Mouse (Mus musculus) hindbrain, embryonic 12.5 days (tissue): Measurements from ENCODE around the gene Gm9857. TPM values are rescaled to one million over a fixed set of nuclear protein-coding genes. Genes with fewer than 3 reads are reported as not detected.

ENCODE experiments used
- ATAC-seq: fragments of 200-750 bp; cut with Nextera tagmentation; 2 replicates; pipeline ENCODE4 v1.8.0; 2017; ENCODE audit warnings: moderate TSS enrichment; ENCODE audit not compliant: low FRiP score
- H3K27ac ChIP-seq: fragments of 300-500 bp; sonication (generic); 2 replicates; pipeline ENCODE4 v1.5.1; 2016; ENCODE audit warnings: mild to moderate bottlenecking
- H3K27me3 ChIP-seq: fragments of 300-500 bp; sonication (generic); 2 replicates; pipeline ENCODE4 v1.6.1; 2016; ENCODE audit warnings: mild to moderate bottlenecking
- H3K36me3 ChIP-seq: fragments of 300-500 bp; sonication (generic); 2 replicates; pipeline ENCODE4 v1.6.1; 2016; ENCODE audit warnings: mild to moderate bottlenecking
- H3K4me1 ChIP-seq: fragments of 300-500 bp; sonication (generic); 2 replicates; pipeline ENCODE4 v1.6.1; 2016
- H3K4me2 ChIP-seq: fragments of 300-500 bp; sonication (generic); replicated peaks from 2 replicates; pipeline ENCODE4 v1.6.1; 2016; ENCODE audit warnings: mild to moderate bottlenecking
- H3K4me3 ChIP-seq: fragments of 300-500 bp; sonication (generic); 2 replicates; pipeline ENCODE4 v1.5.1; 2016; ENCODE audit warnings: mild to moderate bottlenecking
- H3K9ac ChIP-seq: fragments of 300-500 bp; sonication (generic); 2 replicates; pipeline ENCODE4 v1.6.1; 2016; ENCODE audit warnings: mild to moderate bottlenecking, moderate library complexity
- H3K9me3 ChIP-seq: fragments of 300-500 bp; sonication (generic); replicated peaks from 2 replicates; pipeline ENCODE4 v1.6.1; 2016; ENCODE audit warnings: mild to moderate bottlenecking
- WGBS: fragments of 180-500 bp; shearing (Covaris S2); methylation state at CpG from one replicate; pipeline ENCODE4 v1.1.7; 2016; 5-methylcytosine and 5-hydroxymethylcytosine counted together
- polyA plus RNA-seq: library from polyadenylated mRNA; unstranded; fragments of >200 nt; fragmentation: Nextera tagmentation; extraction: Ambion mirVana; gene quantifications from 2 replicates; pipeline ENCODE4 v1.2.1, GENCODE M21; 2016

Gm9857 gene
- polyA plus RNA-seq: not detected in 2 replicates

DNA sequence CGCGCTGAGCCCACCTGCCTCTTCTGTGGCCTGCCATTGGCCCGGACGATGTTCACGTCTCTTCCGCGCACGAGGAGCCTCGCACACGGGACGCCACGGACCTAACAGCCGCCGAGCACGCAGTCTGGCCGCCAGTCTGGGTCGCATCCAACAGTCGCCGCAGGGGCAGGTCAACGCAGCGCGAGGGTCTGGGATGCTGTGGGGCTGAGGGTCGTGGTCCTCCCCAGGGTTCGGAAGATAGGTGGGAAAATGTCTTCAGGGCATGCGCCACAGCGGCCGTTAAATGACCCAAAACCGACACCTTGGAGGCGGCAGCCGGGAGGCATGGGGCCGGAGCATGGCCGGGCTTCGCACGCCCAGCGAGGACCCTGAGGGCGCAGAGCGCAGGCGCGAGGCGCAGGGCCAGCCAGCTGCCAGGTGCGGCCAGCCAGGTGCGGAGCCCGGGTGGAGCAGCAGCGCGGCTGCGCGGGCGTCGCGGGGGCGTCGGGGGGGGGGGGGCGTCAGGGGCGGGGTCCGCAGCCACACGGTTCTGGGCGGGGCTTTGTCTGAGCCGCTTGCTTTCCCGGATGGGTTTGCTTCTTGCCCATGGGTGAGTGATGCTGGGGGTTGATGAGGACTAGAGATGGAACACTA is at the start of gene Gm9857:
Gene Gm9857 (minus strand): TSS at position 445 of the 633 bp plus-strand sequence.
- Histone ChIP-seq H3K27me3 (no peaks in the 10 kb centered on the region), H3K36me3 (no peaks in the 10 kb centered on the region), H3K4me3 (peak within 1 kb of the TSS; percentile 25), H3K4me1 (no peaks in the 10 kb centered on the region), H3K9ac (no peak within 1 kb of the TSS; the same call in 1 of the 2 replicates), H3K9me3 (no peaks in the 10 kb centered on the region), H3K4me2 (peak within 1 kb of the TSS; percentile 53), H3K27ac (no peak within 1 kb of the TSS)
- 65% methylated on average over 45 of the region's 59 CpGs for WGBS
- peak; percentile 69 for ATAC-seq

DNA sequence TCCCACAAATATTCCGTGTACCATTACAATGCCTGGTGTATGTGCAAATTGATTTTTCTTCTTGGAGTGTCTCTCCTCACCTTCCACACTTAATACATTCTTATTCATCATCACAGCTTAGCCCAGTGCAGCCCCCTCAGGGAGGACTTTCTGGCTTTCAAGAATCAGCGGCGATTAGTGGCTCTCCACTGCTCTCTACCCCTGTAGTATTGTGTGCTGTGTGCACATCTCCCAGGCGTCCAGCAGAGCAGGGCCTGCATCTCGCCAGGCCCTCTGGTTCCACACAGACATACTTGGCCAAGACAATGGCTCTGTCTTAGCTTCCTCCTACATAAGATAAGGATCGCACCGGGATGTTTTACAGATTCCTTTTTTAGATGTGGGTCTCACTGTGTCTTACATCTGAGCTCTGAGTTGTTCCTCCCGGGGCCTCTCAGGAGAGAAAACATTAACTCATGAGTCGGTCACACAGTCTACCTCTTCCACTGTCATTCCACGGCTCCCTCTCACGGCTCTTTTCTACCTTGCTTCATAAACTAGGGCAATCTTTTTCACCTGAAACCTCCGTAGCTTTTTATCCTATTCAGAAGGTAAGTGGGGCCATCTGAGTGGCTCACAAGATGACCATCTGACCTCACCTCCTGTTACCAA is 46.9 kb upstream of the Gm9857 start:
- peaks cover 6% of the 10 kb centered on the region; the same call in 1 of the 2 replicates for H3K4me1 ChIP-seq
- no peak overlapping the region for H3K4me2 ChIP-seq
- WGBS: 66% methylated on average over 12 of the region's 12 CpGs
- H3K27me3 ChIP-seq: no peaks in the 10 kb centered on the region
- H3K27ac ChIP-seq: peak overlapping the region; percentile 57
- no peak overlapping the region for H3K9ac ChIP-seq
- peaks cover 28% of the 10 kb centered on the region; the same call in 1 of the 2 replicates for H3K36me3 ChIP-seq
- H3K4me3 ChIP-seq: no peak overlapping the region
- H3K9me3 ChIP-seq: no peaks in the 10 kb centered on the region
- ATAC-seq: peak; percentile 67

DNA sequence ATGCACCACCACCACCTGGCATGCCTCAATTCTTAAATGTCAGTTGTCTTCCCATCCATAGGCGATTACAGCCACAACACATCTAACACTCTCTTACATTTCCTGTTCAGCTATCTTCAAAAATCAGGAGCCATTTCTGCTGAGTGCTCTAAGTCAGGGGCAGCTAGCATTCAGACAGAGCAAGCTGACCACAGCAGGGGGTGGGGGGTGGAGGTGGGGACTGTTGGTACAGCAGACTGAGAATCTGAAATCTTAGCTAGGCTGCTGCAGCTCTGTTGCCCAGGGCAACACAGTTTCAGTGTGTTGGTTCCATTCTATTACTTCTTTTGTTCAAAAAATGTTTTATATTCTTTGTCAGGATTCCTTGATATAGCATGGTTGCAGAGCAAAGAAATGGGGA is 46.3 kb upstream of the Gm9857 start:
- H3K9me3 ChIP-seq: no peaks in the 10 kb centered on the region
- H3K27ac ChIP-seq: peak overlapping the region; percentile 57; the same call in 1 of the 2 replicates
- peaks cover 25% of the 10 kb centered on the region; the same call in 1 of the 2 replicates for H3K36me3 ChIP-seq
- 97% methylated on average over 1 of the region's 1 CpGs for WGBS
- H3K4me2 ChIP-seq: no peak overlapping the region
- ATAC-seq: peak; percentile 61; the same call in 1 of the 2 replicates
- H3K4me1 ChIP-seq: peaks cover 6% of the 10 kb centered on the region; the same call in 1 of the 2 replicates
- H3K27me3 ChIP-seq: no peaks in the 10 kb centered on the region
- no peak overlapping the region for H3K9ac ChIP-seq
- no peak overlapping the region for H3K4me3 ChIP-seq

- Histone ChIP-seq H3K36me3 (peaks cover 24% of the 10 kb centered on the region), H3K9ac (no peak overlapping the region), H3K4me1 (peaks cover 6% of the 10 kb centered on the region; the same call in 1 of the 2 replicates), H3K27ac (no peak overlapping the region), H3K9me3 (no peaks in the 10 kb centered on the region), H3K27me3 (no peaks in the 10 kb centered on the region), H3K4me2 (no peak overlapping the region), H3K4me3 (no peak overlapping the region)
- no peak for ATAC-seq
- WGBS: 85% methylated on average over 5 of the region's 5 CpGs
These were observed 43.7 kb upstream of the Gm9857 start for GRCm38 (mm10) chr3:108983989-108984388.

- peaks cover 4% of the 10 kb centered on the region; the same call in 1 of the 2 replicates for H3K4me1 ChIP-seq
- H3K9me3 ChIP-seq: no peaks in the 10 kb centered on the region
- no peak for ATAC-seq
- WGBS: 81% methylated on average over 6 of the region's 6 CpGs
- no peak overlapping the region for H3K4me2 ChIP-seq
- peaks cover 43% of the 10 kb centered on the region for H3K36me3 ChIP-seq
- no peak overlapping the region for H3K9ac ChIP-seq
- H3K27ac ChIP-seq: no peak overlapping the region
- no peaks in the 10 kb centered on the region for H3K27me3 ChIP-seq
- H3K4me3 ChIP-seq: no peak overlapping the region
These were observed 41.7 kb upstream of the Gm9857 start for GRCm38 (mm10) chr3:108981946-108982345.

GRCm38 (mm10) chr3:108977340-108978030 is 37.2 kb upstream of the Gm9857 start:
- Histone ChIP-seq H3K4me1 (no peaks in the 10 kb centered on the region), H3K9me3 (no peaks in the 10 kb centered on the region), H3K4me2 (no peak overlapping the region), H3K4me3 (no peak overlapping the region), H3K36me3 (peaks cover 36% of the 10 kb centered on the region), H3K9ac (no peak overlapping the region), H3K27me3 (no peaks in the 10 kb centered on the region), H3K27ac (no peak overlapping the region)
- no peak for ATAC-seq
- WGBS: 93% methylated on average over 13 of the region's 13 CpGs

- 92% methylated on average over 15 of the region's 15 CpGs for WGBS
- Histone ChIP-seq H3K4me1 (no peaks in the 10 kb centered on the region), H3K27me3 (no peaks in the 10 kb centered on the region), H3K4me3 (no peak overlapping the region), H3K4me2 (no peak overlapping the region), H3K9me3 (no peaks in the 10 kb centered on the region), H3K9ac (no peak overlapping the region), H3K27ac (no peak overlapping the region), H3K36me3 (peaks cover 31% of the 10 kb centered on the region)
- ATAC-seq: no peak
These were observed 34.8 kb upstream of the Gm9857 start for GRCm38 (mm10) chr3:108974920-108975485.

DNA sequence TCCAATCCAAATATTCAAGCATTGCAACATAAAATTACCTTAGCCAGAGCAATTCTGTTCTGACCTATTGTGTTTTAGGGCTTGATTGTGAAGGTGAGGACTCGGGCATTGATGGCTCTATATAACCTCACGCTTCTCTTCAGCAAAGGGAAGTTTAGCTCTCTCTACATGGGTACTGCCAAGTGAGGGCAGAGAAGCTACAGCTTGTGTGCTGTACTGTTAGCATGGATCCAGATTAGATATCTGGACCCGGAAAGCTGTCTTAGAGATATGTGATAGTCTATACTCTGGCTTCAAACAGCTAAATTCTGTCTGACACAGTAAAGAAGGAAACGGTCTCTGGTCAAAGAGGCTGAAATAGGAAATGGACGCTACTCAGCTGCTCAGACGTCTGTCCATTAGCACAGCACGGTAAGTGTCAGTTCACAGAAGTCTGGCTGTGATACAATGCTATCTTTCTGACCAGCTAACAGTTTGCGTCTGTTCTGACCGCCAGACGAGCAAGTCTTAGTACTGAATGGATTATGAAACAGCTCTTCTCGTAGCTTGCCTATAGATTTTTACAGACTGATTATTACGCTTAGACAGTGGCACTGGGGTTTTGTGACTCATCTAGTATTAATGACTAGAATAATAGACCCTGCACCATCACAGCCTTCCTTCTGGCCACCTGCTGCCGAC is 33.9 kb upstream of the Gm9857 start:
- peaks cover 22% of the 10 kb centered on the region for H3K36me3 ChIP-seq

GRCm38 (mm10) chr3:108966051-108966450 is 25.8 kb upstream of the Gm9857 start:
- H3K27me3 ChIP-seq: no peaks in the 10 kb centered on the region
- no peaks in the 10 kb centered on the region for H3K9me3 ChIP-seq
- WGBS: 97% methylated on average over 3 of the region's 3 CpGs
- no peak overlapping the region for H3K9ac ChIP-seq
- 0 out of 2 replicates have a peak, but pooled peaks cover 3% of the 10 kb centered on the region for H3K36me3 ChIP-seq
- H3K4me3 ChIP-seq: no peak overlapping the region
- ATAC-seq: no peak
- H3K4me1 ChIP-seq: peaks cover 16% of the 10 kb centered on the region
- H3K27ac ChIP-seq: no peak overlapping the region
- H3K4me2 ChIP-seq: no peak overlapping the region

More for the DNA sequence above, 33.9 kb upstream of the Gm9857 start:
- Histone ChIP-seq H3K4me1 (no peaks in the 10 kb centered on the region), H3K9me3 (no peaks in the 10 kb centered on the region), H3K27me3 (no peaks in the 10 kb centered on the region), H3K4me2 (no peak overlapping the region), H3K27ac (no peak overlapping the region), H3K9ac (no peak overlapping the region), H3K4me3 (no peak overlapping the region)
- ATAC-seq: no peak
- 86% methylated on average over 13 of the region's 13 CpGs for WGBS

DNA sequence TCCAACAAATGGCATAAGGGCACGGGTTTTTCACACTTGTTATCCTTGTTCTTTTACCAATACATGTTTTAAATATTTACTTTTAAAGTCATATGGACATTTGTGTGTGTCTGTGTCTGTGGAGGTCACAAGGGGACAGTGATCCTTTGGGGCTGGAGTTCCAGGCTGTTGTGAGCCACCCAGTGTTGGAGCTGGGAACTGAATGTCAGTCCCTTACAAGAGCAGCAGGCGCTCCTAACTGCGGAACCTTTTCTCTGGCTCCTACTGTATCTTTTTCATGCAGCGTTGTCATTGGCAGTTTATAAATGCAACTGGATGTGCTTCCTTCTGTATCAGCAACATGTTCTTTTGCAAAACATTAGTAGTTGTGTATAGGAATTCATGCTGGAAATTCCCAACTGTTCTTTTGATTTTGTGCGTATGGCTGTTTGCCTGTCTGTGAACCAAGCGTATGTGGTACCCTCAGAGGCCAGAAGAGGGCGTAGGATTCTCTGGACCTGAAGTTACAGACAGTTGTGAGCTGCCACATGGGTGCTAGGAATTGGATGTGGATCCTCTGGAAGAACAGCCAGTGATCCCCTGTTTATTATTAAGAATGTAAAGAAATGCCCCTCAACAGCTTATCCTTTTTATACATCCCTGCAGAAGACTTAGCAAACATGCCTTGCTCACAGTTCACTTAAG is 24.3 kb upstream of the Gm9857 start:
- H3K4me1 ChIP-seq: peaks cover 17% of the 10 kb centered on the region
- no peak for ATAC-seq
- no peak overlapping the region for H3K4me3 ChIP-seq
- 74% methylated on average over 7 of the region's 7 CpGs for WGBS
- no peaks in the 10 kb centered on the region for H3K36me3 ChIP-seq
- no peak overlapping the region for H3K9ac ChIP-seq
- H3K27me3 ChIP-seq: no peaks in the 10 kb centered on the region
- no peak overlapping the region for H3K4me2 ChIP-seq
- no peaks in the 10 kb centered on the region for H3K9me3 ChIP-seq
- no peak overlapping the region for H3K27ac ChIP-seq

- ATAC-seq: no peak
- peaks cover 17% of the 10 kb centered on the region for H3K4me1 ChIP-seq
- no peaks in the 10 kb centered on the region for H3K27me3 ChIP-seq
- no peak overlapping the region for H3K4me3 ChIP-seq
- no peaks in the 10 kb centered on the region for H3K9me3 ChIP-seq
- no peak overlapping the region for H3K27ac ChIP-seq
- WGBS: 83% methylated on average over 3 of the region's 3 CpGs
- no peak overlapping the region for H3K9ac ChIP-seq
- no peak overlapping the region for H3K4me2 ChIP-seq
- H3K36me3 ChIP-seq: no peaks in the 10 kb centered on the region
These were observed 23.5 kb upstream of the Gm9857 start for GRCm38 (mm10) chr3:108963776-108964175.
